Mouse (Mus musculus) MEL (cell line): Measurements from ENCODE around the gene Fra10ac1. TPM values are rescaled to one million over a fixed set of nuclear protein-coding genes. Genes with fewer than 3 reads are reported as not detected.

Source experiments
- DNase-seq: peaks from one replicate; pipeline ENCODE4 v3.0.0; 2011; ENCODE audit warnings: low read depth, low spot score
- H3K27ac ChIP-seq: 2 replicates; pipeline ENCODE4 v1.5.1; 2012; ENCODE audit warnings: low read depth, mild to moderate bottlenecking, control low read depth, low read length, moderate library complexity; ENCODE audit not compliant: control insufficient read depth
- H3K27me3 ChIP-seq, 2 experiments: fragments of 150-350 bp in 1 of 2; sonication (generic) in 1 of 2; 2 replicates each; pipeline ENCODE4 v1.6.1; 2012; ENCODE audit warnings: low read length in 2 of 2, mild to moderate bottlenecking in 2 of 2, improper control_type of control experiment in 1 of 2, moderate library complexity in 1 of 2; ENCODE audit not compliant: insufficient read depth in 2 of 2, control insufficient read depth in 1 of 2
- H3K36me3 ChIP-seq, 2 experiments: 2 replicates each; pipeline ENCODE4 v1.6.1; 2012 to 2014; ENCODE audit warnings: low read length in 2 of 2, improper control_type of control experiment in 1 of 2, inconsistent platforms in 1 of 2, mild to moderate bottlenecking in 1 of 2; ENCODE audit not compliant: insufficient read depth in 2 of 2, control insufficient read depth in 1 of 2
- H3K4me1 ChIP-seq, 2 experiments: fragments of 150-350 bp in 1 of 2; sonication (generic) in 1 of 2; 2 replicates each; pipeline ENCODE4 v1.6.1; 2012; ENCODE audit warnings: low read length in 2 of 2, improper control_type of control experiment in 1 of 2, mild to moderate bottlenecking in 1 of 2; ENCODE audit not compliant: insufficient read depth in 2 of 2, control insufficient read depth in 1 of 2
- H3K4me3 ChIP-seq, 2 experiments: fragments of 150-350 bp in 1 of 2; sonication (generic) in 1 of 2; 2 replicates each; pipeline ENCODE4 v1.5.1; 2012; ENCODE audit warnings: low read depth in 2 of 2, low read length in 2 of 2, mild to moderate bottlenecking in 2 of 2, moderate library complexity in 2 of 2, control low read depth in 1 of 2, improper control_type of control experiment in 1 of 2; ENCODE audit not compliant: control insufficient read depth in 1 of 2, insufficient read depth in 1 of 2
- H3K79me2 ChIP-seq: 2 replicates; pipeline ENCODE4 v1.6.1; 2012; ENCODE audit warnings: mild to moderate bottlenecking, low read length, moderate library complexity; ENCODE audit not compliant: control insufficient read depth, poor library complexity, insufficient read depth
- H3K9ac ChIP-seq: 2 replicates; pipeline ENCODE4 v1.6.1; 2012; ENCODE audit warnings: low read depth, mild to moderate bottlenecking, control low read depth, low read length, moderate library complexity; ENCODE audit not compliant: control insufficient read depth, poor library complexity, severe bottlenecking
- H3K9me3 ChIP-seq: fragments of 150-350 bp; sonication (generic); replicated peaks from 2 replicates; pipeline ENCODE4 v1.6.1; 2012; ENCODE audit warnings: mild to moderate bottlenecking, low read length, improper control_type of control experiment, moderate library complexity; ENCODE audit not compliant: insufficient read depth
- CHD2 ChIP-seq: IDR thresholded peaks from 2 replicates; pipeline ENCODE4 v1.6.1; 2011; ENCODE audit warnings: low read length, improper control_type of control experiment
- E2F4 ChIP-seq: IDR thresholded peaks from 2 replicates; pipeline ENCODE4 v1.6.1; 2011; ENCODE audit warnings: low read depth, low read length, improper control_type of control experiment, borderline replicate concordance
- ELF1 ChIP-seq: IDR thresholded peaks from 2 replicates; pipeline ENCODE4 v1.6.1; 2014; ENCODE audit warnings: low read depth, mild to moderate bottlenecking, inconsistent platforms, low read length, improper control_type of control experiment, moderate library complexity
- MAFK ChIP-seq: IDR thresholded peaks from 2 replicates; pipeline ENCODE4 v1.6.1; 2011; ENCODE audit warnings: low read depth, mild to moderate bottlenecking, low read length, improper control_type of control experiment, borderline replicate concordance
- NELFE ChIP-seq: IDR thresholded peaks from 2 replicates; pipeline ENCODE4 v1.6.1; 2011; ENCODE audit warnings: low read depth, low read length, improper control_type of control experiment
- POLR2A ChIP-seq, 2 experiments: IDR thresholded peaks; 2 replicates each; pipeline ENCODE4 v1.6.1; 2011 to 2012; ENCODE audit warnings: low read length in 2 of 2, mild to moderate bottlenecking in 2 of 2, control low read depth in 1 of 2, improper control_type of control experiment in 1 of 2, low read depth in 1 of 2, moderate library complexity in 1 of 2; ENCODE audit not compliant: control insufficient read depth in 1 of 2, insufficient read depth in 1 of 2, poor library complexity in 1 of 2
- POLR2AphosphoS2 ChIP-seq: IDR thresholded peaks from 2 replicates; pipeline ENCODE4 v1.6.1; 2011; ENCODE audit warnings: low read length, improper control_type of control experiment
- RAD21 ChIP-seq: IDR thresholded peaks from 2 replicates; pipeline ENCODE4 v1.6.1; 2011; ENCODE audit warnings: mild to moderate bottlenecking, low read depth, low read length, improper control_type of control experiment
- TAL1 ChIP-seq: IDR thresholded peaks from 2 replicates; pipeline ENCODE4 v1.6.1; 2012; ENCODE audit warnings: mild to moderate bottlenecking, inconsistent platforms, low read length, moderate library complexity, mixed read lengths
- UBTF ChIP-seq: IDR thresholded peaks from 2 replicates; pipeline ENCODE4 v1.6.1; 2012; ENCODE audit warnings: low read depth, mild to moderate bottlenecking, inconsistent platforms, low read length, improper control_type of control experiment, moderate library complexity, borderline replicate concordance; ENCODE audit not compliant: insufficient read depth
- USF2 ChIP-seq, 2 experiments: IDR thresholded peaks; 2 replicates each; pipeline ENCODE4 v1.6.1; 2011 to 2012; ENCODE audit warnings: improper control_type of control experiment in 2 of 2, low read length in 2 of 2, borderline replicate concordance in 1 of 2, inconsistent platforms in 1 of 2, low read depth in 1 of 2, mild to moderate bottlenecking in 1 of 2; ENCODE audit not compliant: insufficient read depth in 1 of 2
- ZKSCAN1 ChIP-seq: IDR thresholded peaks from 2 replicates; pipeline ENCODE4 v1.6.1; 2012; ENCODE audit warnings: low read depth, mild to moderate bottlenecking, inconsistent platforms, low read length, improper control_type of control experiment, moderate library complexity
- polyA plus RNA-seq, 2 experiments: library from polyadenylated mRNA; stranded (reverse) in 1 of 2; unstranded in 1 of 2; fragments of >175 nt in 1 of 2; fragments of >200 nt in 1 of 2; gene quantifications; 2 replicates each; pipeline versions ENCODE4 v1.2.1 to v1.2.4; 2012; ENCODE audit warnings: low replicate concordance in 2 of 2, low read depth in 1 of 2; ENCODE audit not compliant: insufficient read length in 2 of 2, insufficient read depth in 1 of 2, missing spikeins in 1 of 2
- total RNA-seq: library from RNA; depleted of rRNA; stranded (reverse); fragments of 300-350 nt; gene quantifications from 2 replicates; pipeline ENCODE4 v1.2.3, GENCODE M21; 2012

The Fra10ac1 gene
- total and polyA plus RNA-seq, 3 experiments, result 9.1 to 17.0 TPM; not detected in 1

- peaks cover 0 to 2% of the 10 kb centered on the region in 2 experiments; a peak in 1 of 4 replicates for H3K4me1 ChIP-seq
- TF ChIP-seq MAFK (no peak), TAL1 (no peak), USF2 (IDR thresholded peaks at IDR 0.05; ENCODE audit: borderline replicate concordance in 1 of 2, insufficient read depth in 1 of 2, low read depth in 1 of 2, low read length in 2 of 2) (no peak), E2F4 (no peak), POLR2A (IDR thresholded peaks at IDR 0.05; ENCODE audit: control insufficient read depth in 1 of 2, insufficient read depth in 1 of 2, low read depth in 1 of 2, low read length in 2 of 2, poor library complexity in 1 of 2) (no peak), CHD2 (no peak), ELF1 (no peak), POLR2AphosphoS2 (no peak), UBTF (no peak), ZKSCAN1 (no peak), RAD21 (no peak)
- TF ChIP-seq, all 39 proteins: peak for 0
- no peaks in the 10 kb centered on the region for H3K9me3 ChIP-seq
- DNase-seq, result no peak
- peaks cover 0 to 1% of the 10 kb centered on the region in 2 experiments; a peak in 1 of 4 replicates for H3K27me3 ChIP-seq
- no peak overlapping the region for H3K9ac ChIP-seq
- no peak overlapping the region for H3K4me3 ChIP-seq
- H3K27ac ChIP-seq, result no peak overlapping the region
- no peaks in the 10 kb centered on the region for H3K79me2 ChIP-seq
- H3K36me3 ChIP-seq, result no peaks in the 10 kb centered on the region
Observed at GRCm38 (mm10) chr19:38267469-38267868, 43.5 kb upstream of the Fra10ac1 start.

- H3K36me3 ChIP-seq, result no peaks in the 10 kb centered on the region
- no peaks in the 10 kb centered on the region for H3K79me2 ChIP-seq
- H3K27me3 ChIP-seq, result no peaks in the 10 kb centered on the region
- DNase-seq, result no peak
- H3K27ac ChIP-seq, result no peak overlapping the region
- peaks cover 0 to 2% of the 10 kb centered on the region in 2 experiments; a peak in 1 of 4 replicates for H3K4me1 ChIP-seq
- H3K9me3 ChIP-seq, result no peaks in the 10 kb centered on the region
- no peak overlapping the region for H3K9ac ChIP-seq
- TF ChIP-seq NELFE, result no peak
- no peak for TF ChIP-seq POLR2A (IDR thresholded peaks at IDR 0.05; ENCODE audit: control insufficient read depth in 1 of 2, insufficient read depth in 1 of 2, low read depth in 1 of 2, low read length in 2 of 2, poor library complexity in 1 of 2)
- TF ChIP-seq, all 39 proteins: peak for 0
- no peak overlapping the region for H3K4me3 ChIP-seq
Observed at GRCm38 (mm10) chr19:38265767-38266166, 41.8 kb upstream of the Fra10ac1 start.
